Mouse (Mus musculus) cerebellum, postnatal 25 days (tissue): ENCODE measurements around the gene Tecr.
A peak's percentile ranks its signal among the peaks of the same experiment; 100 is the strongest.

Experiments used
- DNase-seq, 2 experiments: peaks; one replicate each; pipeline ENCODE4 v3.0.0; 2021; ENCODE audit warnings: mixed read lengths in 2 of 2

The Tecr gene

DNA sequence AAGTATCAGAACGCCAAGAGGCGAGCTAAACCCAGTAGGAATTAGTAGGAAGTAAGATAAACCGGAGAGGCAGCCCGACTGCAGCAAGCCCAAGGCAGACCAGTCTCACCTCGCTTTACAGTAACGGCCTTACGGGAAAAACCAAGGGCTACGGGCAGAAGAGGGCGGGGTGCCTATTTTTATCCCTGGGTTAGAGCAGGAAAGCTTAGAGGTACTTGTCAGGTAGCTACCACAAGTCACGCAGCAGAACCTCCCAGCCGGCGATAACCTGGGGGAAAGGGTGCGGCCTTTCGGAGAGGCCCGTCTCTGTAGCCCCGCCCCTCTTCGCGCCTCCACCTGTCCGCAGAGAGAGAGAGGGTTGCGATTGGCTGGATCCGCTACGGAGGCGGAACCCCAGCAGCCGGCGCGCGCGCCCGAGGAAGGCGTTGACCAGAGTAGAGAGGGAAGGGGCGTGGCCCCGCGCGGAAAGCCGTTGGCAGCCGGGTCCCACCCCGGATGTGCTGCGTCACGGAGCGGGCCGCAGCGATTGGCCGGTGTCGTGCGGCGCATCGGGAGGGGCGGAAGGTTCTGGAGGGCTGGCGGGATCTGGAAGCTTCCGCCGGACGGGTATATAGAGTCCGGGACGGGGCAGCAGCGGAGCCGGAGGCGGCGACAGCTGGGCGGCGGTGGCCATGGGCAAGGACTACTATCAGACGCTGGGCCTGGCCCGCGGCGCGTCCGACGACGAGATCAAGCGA, at the start of gene Tecr, which contains the start of gene Dnajb1:
TSS of gene Tecr (minus strand) at position 311 of the 737 bp plus-strand sequence.
TSS of gene Dnajb1 (plus strand) at position 533 of the 737 bp plus-strand sequence.
- DNase-seq, result peak; percentile 100

GRCm38 (mm10) chr8:83656484-83657246, 48.9 kb upstream of the Tecr start:
- DNase-seq, result no peak

- DNase-seq, result no peak
These were observed 48.3 kb upstream of the Tecr start for GRCm38 (mm10) chr8:83656043-83656442.

DNA sequence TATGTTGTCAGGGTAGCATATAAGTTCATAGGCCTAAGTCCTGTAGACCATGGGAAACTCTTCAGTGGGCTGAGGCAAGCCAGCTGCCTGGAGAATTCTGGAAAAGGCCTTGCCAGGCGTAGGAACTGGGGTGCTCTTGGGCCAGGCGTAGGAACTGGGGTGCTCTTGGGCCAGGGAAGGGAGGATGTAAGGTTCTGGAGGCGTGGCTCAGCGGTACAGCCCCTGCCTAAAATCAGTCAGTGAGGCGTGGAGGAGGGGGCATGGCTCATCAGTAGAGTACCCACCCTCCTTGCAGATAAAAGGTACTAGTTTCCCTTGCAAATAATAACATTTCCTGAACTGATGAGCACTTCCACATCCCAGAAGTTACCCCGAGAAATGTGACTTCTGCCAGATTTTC, 47.0 kb upstream of the Tecr start:
- no peak for DNase-seq

DNA sequence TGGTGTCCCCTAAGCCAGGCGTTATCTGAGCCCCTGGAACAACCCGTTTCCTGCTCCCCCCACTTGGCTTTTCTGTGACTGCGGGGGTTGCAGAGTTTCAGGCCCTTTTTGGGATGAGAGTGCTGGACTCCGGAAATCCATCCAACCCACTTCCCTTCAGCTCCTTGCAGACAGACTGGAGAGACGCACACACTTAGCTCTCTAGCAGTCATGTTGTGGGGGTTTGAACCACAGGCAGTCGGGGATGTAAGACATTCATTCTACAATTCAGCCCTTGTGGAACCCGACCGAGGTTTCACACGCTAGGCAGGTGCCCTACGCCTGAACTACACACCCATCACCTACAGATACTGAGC, 45.9 kb upstream of the Tecr start:
- DNase-seq, result no peak

- no peak for DNase-seq
These were observed 45.2 kb upstream of the Tecr start for GRCm38 (mm10) chr8:83652744-83653661.

DNA sequence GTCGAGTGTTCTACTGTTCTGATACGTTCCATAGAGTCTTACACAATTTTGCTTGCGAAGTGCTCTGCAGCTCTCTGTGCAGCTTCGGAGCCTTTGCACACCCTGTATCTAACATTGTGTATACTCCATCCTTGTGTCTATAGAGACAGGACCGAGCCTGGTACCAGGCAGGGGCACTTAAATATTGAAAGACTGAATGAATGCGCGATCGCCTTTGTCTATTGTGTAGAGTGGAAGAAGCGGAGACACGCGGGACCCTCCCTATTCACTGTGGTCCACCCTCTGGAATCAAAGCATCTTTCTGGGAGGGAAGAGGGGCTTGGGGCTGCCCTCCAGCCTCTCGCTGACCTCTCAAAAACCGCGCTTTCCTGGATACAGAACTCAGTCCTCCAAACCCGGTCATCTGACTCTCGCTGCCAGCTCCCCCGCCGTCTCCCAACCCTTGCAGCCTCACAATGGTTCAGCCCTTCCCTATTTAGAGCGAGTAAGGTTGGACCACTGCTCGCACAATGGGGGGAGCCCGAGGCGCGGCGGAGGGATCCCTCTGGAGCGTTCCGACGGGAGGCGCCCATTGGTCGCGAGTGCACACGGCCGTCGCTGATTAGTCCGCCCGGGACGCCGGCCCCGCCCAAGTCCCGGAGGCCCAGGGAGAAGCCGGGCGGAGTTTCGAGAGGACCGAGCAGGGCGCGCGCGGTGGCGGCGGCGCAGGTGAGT, 44.4 kb upstream of the Tecr start, which contains the start of gene Gipc1:
TSS of gene Gipc1 (plus strand) at position 648 of the 714 bp plus-strand sequence.
- DNase-seq, result peak; percentile 95 to 97

DNA sequence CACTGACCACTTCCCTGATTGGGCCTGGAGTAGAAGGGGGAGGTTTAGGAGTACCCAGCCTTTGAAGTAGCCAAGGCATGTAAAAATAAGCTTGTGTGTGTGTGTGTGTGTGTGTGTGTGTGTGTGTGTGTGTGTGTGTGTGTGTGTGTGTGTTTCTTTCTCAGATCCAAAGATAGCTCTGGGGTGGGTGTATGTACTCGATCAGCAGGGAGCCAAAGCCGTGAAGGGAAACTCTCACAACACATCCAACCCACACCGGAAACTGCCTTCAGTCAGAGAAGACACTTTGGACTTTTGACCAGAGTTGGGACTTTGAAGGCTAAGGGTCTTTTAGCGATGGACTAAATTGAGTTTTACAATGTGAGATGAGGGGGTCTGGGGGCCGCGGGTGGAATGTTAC, 41.9 kb upstream of the Tecr start:
- no peak for DNase-seq

DNA sequence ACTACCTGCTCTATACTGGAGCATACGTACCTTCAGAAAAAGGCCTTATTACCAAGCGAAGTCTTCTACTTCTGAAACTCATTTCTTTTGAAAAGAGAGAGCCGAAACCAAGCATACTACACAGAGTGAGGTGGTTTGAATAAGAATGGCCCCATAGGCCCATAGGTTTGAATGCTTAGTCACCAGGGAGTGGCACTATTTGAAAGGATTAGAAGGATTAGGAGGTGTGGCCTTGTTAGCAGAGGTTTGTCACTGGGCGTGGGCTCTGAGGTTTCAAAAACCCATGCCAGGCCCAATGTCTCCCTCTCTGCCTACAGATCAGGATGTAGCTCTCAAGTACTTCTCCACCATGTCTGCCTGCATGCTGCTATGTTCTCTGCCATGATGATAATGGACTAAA, 40.3 kb upstream of the Tecr start:
- DNase-seq, result no peak

GRCm38 (mm10) chr8:83647511-83647910, 39.7 kb upstream of the Tecr start:
- no peak for DNase-seq

- no peak for DNase-seq
These were observed 31.9 kb upstream of the Tecr start for GRCm38 (mm10) chr8:83639649-83640048.

GRCm38 (mm10) chr8:83638856-83639255, 31.1 kb upstream of the Tecr start:
- DNase-seq, result no peak

DNA sequence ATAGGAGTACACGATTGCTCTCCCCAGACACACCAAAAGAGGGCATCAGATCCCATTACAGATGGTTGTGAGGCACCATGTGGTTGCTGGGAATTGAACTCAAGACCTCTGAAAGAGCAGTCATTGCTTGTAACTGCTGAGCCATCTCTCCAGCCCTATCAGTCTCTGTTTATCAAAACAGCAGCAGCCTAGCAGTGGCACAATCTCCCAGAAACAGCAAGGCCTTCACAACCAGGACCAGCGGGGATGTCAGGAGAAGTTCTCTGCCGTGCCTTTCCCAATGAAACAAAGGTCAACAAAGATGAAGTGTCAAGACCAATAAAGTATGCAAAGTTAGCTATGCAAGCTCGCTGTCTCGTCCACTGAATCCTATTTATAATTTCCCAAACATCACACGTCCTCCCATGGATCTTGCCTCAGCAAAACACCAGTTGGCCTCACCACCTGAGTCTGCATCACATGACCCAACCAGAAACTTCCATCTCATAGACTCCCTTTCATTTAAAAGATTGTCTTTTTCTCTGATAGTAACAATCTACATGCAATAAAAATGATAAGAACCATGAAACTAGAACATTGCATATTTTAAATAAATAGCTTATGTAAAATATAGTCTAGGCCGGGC, 24.4 kb upstream of the Tecr start:
- no peak for DNase-seq

DNA sequence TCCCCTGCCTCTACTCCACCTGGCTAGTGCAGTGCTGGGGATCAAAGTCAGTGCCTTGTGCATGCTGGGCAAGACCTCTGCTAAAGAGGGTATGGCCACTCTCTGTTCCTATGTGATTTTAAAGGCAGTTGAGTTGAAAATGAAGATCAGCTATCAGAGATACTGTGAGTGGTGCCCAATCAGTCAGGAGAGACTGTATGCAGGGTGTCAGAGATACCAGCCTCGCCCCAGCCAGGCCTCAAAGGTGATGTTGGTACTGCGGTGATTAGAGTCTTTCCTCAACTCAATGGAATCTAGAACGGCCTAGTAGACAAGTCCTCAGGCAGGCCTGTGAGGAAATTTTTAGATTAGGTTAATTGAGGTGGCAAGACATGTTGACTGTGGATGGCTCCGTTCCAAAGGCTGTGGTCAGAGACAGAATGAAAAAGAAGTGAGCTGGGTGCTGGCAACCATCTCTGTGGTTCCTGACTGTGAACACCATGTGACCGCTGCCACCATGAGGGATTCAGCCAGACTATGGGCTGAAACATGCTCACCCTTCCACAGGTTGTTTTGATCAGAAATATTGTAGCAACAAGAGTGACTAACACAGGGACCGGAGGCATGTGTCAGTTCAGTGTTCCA, 18.0 kb upstream of the Tecr start:
- DNase-seq, result no peak

DNA sequence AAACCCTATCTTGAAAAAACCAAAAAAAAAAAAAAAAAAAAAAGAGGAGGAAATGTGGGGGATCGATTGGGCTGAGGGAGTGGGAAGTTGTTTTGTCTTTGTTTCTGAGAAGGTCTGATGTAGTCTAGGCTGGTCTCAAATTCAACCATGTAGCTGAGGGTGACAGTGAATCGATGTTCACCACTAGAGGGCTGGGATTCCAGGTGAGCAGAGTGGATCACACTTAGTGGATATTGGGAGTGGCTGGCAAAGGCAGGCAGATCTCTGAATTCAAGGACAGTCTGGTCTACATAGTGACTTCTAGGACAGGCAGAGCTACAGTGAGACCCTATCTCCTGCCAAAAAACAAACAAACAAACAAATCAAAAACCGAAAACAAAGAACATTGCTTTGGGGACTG, 17.0 kb upstream of the Tecr start:
- DNase-seq, result peak; percentile 40 to 67

DNA sequence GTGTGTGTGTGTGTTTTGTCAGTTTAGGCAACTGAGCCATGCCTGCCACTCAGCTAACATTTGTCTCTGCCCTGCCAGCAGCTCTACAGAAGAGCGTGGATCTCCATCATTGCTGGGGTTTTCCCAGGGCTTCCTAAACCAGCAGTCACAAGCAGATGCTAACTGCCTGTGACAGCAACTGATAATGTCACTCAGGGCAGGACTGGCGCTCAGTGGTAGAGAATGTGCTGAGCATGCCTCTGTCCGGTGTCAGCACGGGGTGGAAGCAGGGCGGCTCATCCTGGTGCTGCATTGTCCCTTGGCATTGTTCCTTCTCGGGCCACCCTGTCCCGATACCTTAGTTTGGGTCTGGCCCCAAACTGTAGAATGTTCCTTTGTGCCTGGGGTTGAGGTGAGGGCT, 15.8 kb upstream of the Tecr start:
- DNase-seq, result no peak

DNA sequence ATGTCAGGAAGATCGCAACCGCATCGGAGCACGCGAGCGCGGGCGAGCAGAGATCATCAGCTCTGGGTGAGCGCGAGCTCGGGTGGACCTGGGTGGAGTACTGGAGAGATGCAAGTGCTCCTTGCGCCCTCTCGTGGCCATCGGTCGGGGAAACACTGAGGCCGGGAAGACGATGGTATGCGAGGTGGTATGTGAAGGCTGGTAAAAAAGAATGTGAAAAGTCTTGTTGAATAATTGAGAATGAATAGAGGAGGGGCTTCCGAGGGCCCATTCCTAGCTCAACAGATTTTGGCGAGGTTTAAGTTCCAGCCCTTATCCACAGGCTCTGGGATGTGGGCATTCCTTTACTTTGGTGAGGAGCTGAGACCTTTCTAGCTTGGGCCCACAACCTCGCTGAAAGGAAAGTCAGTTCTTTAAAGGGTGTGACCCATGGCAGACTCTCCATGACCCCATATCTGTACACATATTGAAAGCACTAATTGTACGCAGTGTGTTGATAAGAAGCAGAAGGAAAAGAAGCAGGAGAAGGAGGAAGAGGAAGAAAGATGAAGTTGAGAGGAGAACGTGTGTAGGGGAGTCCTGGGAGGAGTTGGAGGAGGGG, 14.7 kb upstream of the Tecr start:
- DNase-seq, result peak; percentile 92 to 96

DNA sequence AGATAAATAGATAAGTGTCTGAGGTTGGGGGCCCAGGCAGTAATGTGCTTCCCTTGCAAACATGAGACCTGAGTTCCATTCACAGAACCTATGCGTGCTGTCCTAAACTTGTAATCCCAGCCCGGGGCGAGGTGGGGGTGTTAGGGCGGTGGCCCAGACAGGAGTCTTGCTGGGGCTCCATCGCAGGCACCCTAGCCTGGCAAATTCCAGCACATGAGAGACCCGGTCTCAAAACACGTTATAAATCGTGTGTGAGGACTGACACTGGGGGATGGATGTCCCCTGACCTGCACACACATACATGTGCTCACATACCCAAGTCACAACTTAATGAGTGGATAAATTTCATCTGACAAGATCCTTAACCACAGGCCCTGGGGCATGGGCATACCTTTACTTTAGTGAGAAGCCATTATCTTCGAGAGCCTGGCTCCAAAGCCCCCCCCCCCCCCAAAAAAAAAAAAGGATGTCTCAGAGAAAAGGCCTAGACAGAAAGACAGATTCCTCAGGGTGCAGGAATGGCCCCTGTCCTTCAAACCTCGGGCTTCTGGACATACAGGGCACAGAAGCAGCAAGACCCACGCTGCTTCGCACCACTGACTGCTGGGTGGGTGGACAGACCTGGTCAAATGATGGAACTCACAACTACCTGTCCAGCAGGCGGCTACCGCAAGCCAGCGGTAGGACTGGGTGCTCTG, 14.1 kb upstream of the Tecr start:
- no peak for DNase-seq

- peak in 1 of 2 experiments; percentile 35 for DNase-seq
These were observed 12.0 kb upstream of the Tecr start for GRCm38 (mm10) chr8:83619568-83620285.

GRCm38 (mm10) chr8:83618566-83618965, 10.8 kb upstream of the Tecr start:
- DNase-seq, result no peak
